In genomic region chr16:11741951-11742350, GRCm38 (mm10) we compare ENCODE assay signal across 14 mouse cellular contexts.
"Had no signal": no experiment of that assay in that cellular context is flagged by ENCODE, and none has a peak within 500 bp of the region (broad histone marks: within the 10 kb centered on the region; RNA-seq: fewer than 3 reads in every experiment).

No protein-coding gene starts in this region.

- H3K4me3 ChIP-seq: kidney, embryonic 15.5 days; liver, embryonic 13.5 days; midbrain, embryonic 12.5 days; midbrain, embryonic 15.5 days; neural tube, embryonic 12.5 days; neural tube, embryonic 15.5 days; stomach, embryonic 15.5 days had no signal

- H3K27ac ChIP-seq: kidney, embryonic 15.5 days; liver, embryonic 13.5 days; macrophage; midbrain, embryonic 12.5 days; midbrain, embryonic 15.5 days; neural tube, embryonic 12.5 days; neural tube, embryonic 15.5 days; stomach, embryonic 15.5 days had no signal

- DNase-seq: kidney, adult 8-10 months; liver, embryonic 13.5 days; lung, adult 2 months; right cerebral cortex, postnatal 14 days; spleen, adult 18-20 months; thymus, adult 18-20 months; thymus, postnatal 36 days had no signal
